Mouse (Mus musculus) cerebellum, adult 18-20 months (tissue): ENCODE results near the gene Gck.

Experiments used
- DNase-seq, 2 experiments: peaks; one replicate each; pipeline ENCODE4 v3.0.0; 2021

Gck gene

DNA sequence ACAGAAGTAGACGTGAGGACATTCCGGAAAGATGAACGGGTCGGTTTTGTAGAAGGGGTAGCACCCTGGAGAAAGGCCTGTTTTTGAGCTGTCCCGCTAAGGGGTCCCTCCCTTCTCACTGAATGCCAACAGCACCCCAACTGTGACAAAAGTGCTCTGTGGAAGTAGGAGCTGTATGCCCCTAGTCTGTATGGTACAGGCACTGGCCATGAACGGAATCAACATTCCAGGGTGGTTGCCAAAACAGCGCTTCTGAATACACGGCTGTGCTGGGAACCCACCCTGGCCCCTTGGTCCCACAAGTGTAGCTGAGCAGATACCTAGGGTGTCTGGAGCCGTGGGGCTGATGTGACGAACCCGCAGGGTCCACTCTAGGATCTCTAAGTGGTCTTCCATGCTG, 77.2 kb downstream of the Gck start:
- no peak for DNase-seq

DNA sequence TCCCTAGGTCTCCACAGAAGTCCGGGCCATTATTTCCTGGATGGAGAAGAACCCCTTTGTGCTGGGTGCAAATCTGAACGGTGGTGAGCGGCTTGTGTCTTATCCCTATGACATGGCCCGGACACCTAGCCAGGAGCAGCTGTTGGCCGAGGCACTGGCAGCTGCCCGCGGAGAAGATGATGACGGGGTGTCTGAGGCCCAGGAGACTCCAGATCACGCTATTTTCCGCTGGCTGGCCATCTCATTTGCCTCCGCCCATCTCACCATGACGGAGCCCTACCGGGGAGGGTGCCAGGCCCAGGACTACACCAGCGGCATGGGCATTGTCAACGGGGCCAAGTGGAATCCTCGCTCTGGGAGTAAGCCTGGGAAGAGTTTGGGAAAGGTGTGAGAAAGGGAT, 79.8 kb downstream of the Gck start:
- no peak for DNase-seq

- DNase-seq = peak; percentile 41 to 46
Measured at GRCm38 (mm10) chr11:5869331-5869730, 80.5 kb downstream of the Gck start.

DNA sequence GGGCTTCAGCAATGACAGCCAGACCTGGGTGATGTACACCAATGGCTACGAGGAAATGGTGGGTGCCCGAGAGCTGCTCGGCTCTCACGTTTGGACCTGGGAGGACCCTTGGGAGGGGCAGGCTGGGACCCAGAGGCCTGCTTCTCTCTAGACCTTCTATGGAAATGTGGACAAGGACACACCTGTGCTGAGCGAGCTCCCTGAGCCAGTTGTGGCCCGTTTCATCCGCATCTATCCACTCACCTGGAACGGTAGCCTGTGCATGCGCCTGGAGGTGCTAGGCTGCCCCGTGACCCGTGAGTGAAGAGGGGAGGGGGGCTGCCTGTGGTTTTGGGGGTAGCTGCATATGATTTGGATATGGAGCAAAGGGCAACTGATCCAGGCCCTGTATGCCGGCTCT, 81.6 kb downstream of the Gck start:
- DNase-seq = no peak

DNA sequence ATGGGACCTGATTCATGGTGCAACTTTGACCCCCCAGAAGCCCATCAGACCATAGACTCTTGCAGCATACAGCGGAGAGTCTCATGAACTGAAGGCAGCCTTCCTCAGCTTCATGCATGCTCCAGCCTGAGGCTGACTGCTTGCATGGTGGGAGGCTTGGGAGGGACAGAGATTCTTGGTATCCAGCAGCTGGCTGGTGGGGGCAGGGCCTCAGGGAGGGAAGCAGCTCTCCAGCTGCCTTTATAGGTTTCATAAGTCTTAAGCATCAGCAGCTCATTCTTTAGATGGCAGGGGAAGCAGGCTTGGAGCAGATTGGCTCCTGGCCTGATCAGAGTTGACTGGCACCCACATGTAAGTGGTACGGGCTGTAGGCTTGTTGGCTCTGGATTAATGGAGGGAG, 82.7 kb downstream of the Gck start:
- no peak for DNase-seq

GRCm38 (mm10) chr11:5862394-5863105, 87.3 kb downstream of the Gck start:
- DNase-seq = no peak

- DNase-seq = no peak
Measured at GRCm38 (mm10) chr11:5861678-5862393, 88.0 kb downstream of the Gck start, which contains the start of gene Aebp1. Gene Aebp1 (plus strand): TSS chr11:5861947.

GRCm38 (mm10) chr11:5860639-5861038, 89.2 kb downstream of the Gck start:
- no peak for DNase-seq

- no peak for DNase-seq
Measured at GRCm38 (mm10) chr11:5859883-5860550, 89.9 kb downstream of the Gck start.

- no peak for DNase-seq
Measured at GRCm38 (mm10) chr11:5858723-5859122, 91.2 kb downstream of the Gck start.

GRCm38 (mm10) chr11:5856479-5857130, 93.3 kb downstream of the Gck start:
- DNase-seq = no peak

DNA sequence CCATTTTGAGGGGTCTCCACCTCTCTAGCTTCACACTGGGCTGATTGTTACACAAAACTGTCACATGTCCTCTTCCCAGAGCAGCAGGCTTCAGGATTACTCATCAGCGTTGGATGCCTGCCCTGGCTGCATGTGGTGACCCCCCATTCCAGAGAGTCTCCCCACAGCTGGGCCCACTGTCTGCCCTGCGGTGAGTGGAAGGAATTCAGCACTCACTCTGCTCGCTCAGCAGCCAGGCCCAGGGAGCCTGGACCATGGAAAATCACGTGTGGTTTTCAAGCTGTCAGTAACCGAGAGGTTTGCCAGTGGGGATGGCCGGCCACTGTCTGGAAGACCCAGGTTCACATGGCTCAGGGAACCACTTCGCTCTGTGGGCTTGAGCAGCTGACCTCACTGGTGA, 94.0 kb downstream of the Gck start:
- no peak for DNase-seq

DNA sequence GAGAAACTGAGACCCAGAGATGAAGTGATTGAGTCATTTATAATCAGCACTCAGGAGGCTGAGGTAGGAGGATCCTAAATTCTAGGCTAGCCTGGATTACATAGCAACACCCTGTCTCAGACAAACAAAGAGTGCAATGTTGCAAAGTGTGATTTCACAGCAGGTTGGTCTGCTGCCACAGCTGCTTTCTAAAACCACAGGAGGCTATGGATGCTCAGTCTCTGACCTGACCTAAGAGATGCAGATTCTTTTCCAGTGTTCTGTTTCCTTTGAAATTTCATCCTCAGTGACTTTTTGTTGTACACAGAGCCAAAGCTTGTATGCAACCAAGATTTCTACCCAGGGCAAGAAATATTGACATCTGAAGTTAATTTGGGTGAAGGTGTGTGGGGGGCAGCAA, 94.4 kb downstream of the Gck start:
- no peak for DNase-seq

DNA sequence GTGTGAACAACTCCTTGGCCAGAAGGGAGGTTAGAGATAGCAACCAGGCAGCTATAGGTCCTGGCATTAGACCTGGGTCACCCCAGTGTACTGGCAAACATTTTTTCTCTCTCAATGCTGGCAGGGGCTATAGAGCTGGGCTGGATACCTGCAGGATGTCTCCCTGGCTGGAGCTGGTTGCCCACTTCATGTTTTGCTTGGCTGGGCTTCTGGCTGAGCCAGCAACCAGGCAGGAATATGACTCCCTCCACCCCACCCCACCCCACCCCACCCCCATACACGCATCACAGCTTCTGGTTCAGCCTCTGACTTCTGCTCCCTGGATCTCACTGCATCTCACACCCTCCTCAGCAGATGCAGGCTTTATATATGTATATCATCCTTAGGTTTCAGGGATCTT, 97.6 kb downstream of the Gck start:
- no peak for DNase-seq

DNA sequence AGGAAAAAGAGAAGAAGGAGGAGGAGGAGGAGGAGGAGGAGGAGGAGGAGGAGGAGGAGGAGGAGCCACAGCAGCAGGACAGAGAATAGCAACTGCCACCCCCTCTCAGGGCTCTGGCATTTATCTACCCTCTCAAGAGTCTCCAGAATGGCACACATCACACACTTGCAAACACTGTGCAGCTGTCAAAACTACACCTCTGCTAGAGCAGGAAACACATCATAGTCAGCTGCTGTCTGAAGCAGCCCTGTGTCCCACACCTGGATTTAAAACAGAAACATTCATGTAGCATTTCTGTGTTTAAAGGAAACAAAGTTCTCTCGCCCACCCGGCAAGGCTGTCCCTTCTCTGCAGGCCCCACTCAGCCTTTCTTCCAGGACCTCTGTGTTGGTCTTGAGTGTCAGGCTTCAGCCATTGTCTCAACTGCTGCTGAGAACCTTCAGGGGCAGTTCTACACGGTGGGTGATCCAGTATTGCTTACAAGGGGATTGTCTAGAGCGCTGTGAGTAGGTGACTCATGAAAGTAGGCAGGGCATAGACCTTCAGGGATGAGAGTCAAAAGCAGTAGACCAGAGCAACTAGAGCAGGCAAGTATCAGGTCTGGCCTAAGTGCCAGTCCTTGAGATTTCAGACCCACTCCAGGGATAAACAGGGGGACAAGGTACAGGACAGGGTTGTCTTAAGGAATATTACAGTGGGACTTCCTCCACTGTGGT, 98.7 kb downstream of the Gck start:
- no peak for DNase-seq
